Mouse (Mus musculus): ENCODE results near the gene Pex11b. TPM values are rescaled to one million over a fixed set of nuclear protein-coding genes. Genes with fewer than 3 reads are reported as not detected.
"Not testable (repeated sequence)": the region's sequence is repeated elsewhere in the genome, so short reads cannot be mapped to it uniquely, and the experiment has no call there.

Pex11b gene
- polyA plus RNA-seq, 1 experiment from 2014 or later: 40.8 TPM

- no peak overlapping the region for H3K9ac ChIP-seq
- no peaks in the 10 kb centered on the region for H3K27me3 ChIP-seq
- no peak for ATAC-seq (ENCODE audit: low FRiP score)
- H3K4me1 ChIP-seq: peaks cover 32% of the 10 kb centered on the region
- no peak overlapping the region for H3K4me3 ChIP-seq
- H3K9me3 ChIP-seq (replicated peaks): no peaks in the 10 kb centered on the region
- peaks cover 27% of the 10 kb centered on the region; the same call in 1 of the 2 replicates for H3K36me3 ChIP-seq
- H3K4me2 ChIP-seq (replicated peaks): no peak overlapping the region
- no peak overlapping the region for H3K27ac ChIP-seq
Measured at GRCm38 (mm10) chr3:96632058-96632457, 3.1 kb upstream of the Pex11b start.

GRCm38 (mm10) chr3:96634015-96634414, 1.2 kb upstream of the Pex11b start:
- Histone ChIP-seq H3K36me3 (peaks cover 40% of the 10 kb centered on the region), H3K4me2 (replicated peaks) (no peak overlapping the region), H3K9ac (no peak overlapping the region), H3K9me3 (replicated peaks) (no peaks in the 10 kb centered on the region), H3K27ac (no peak overlapping the region), H3K4me1 (peaks cover 30% of the 10 kb centered on the region), H3K27me3 (no peaks in the 10 kb centered on the region), H3K4me3 (no peak overlapping the region)
- ATAC-seq (ENCODE audit: low FRiP score): no peak
- WGBS: 62% methylated on average over 1 of the region's 1 CpGs

- Histone ChIP-seq H3K4me3 (peak overlapping the region; percentile 94), H3K4me1 (peaks cover 21% of the 10 kb centered on the region), H3K9me3 (replicated peaks) (no peaks in the 10 kb centered on the region), H3K27ac (peak overlapping the region; percentile 81), H3K27me3 (no peaks in the 10 kb centered on the region), H3K36me3 (peaks cover 52% of the 10 kb centered on the region), H3K4me2 (replicated peaks) (peak overlapping the region; percentile 87), H3K9ac (peak overlapping the region; percentile 95)
- WGBS: 9% methylated on average over 15 of the region's 15 CpGs
- no peak; the same call in 1 of the 2 replicates for ATAC-seq (ENCODE audit: low FRiP score)
Measured at GRCm38 (mm10) chr3:96635906-96636305, 730 bp downstream of the Pex11b start.

GRCm38 (mm10) chr3:96636448-96636847, 1.3 kb downstream of the Pex11b start:
- H3K9me3 ChIP-seq (replicated peaks): no peaks in the 10 kb centered on the region
- ATAC-seq (ENCODE audit: low FRiP score): no peak
- peak overlapping the region; percentile 94 for H3K4me3 ChIP-seq
- no peak overlapping the region for H3K27ac ChIP-seq
- WGBS: 69% methylated on average over 11 of the region's 11 CpGs
- H3K36me3 ChIP-seq: peaks cover 47% of the 10 kb centered on the region
- H3K4me1 ChIP-seq: peaks cover 17% of the 10 kb centered on the region
- peak overlapping the region; percentile 87 for H3K4me2 ChIP-seq (replicated peaks)
- H3K27me3 ChIP-seq: no peaks in the 10 kb centered on the region
- H3K9ac ChIP-seq: peak overlapping the region; percentile 95

- Histone ChIP-seq H3K4me2 (replicated peaks) (no peak overlapping the region), H3K4me1 (peaks cover 17% of the 10 kb centered on the region), H3K27ac (no peak overlapping the region), H3K4me3 (no peak overlapping the region), H3K36me3 (peaks cover 43% of the 10 kb centered on the region), H3K27me3 (no peaks in the 10 kb centered on the region), H3K9me3 (replicated peaks) (no peaks in the 10 kb centered on the region), H3K9ac (no peak overlapping the region)
- WGBS: 77% methylated on average over 1 of the region's 1 CpGs
- ATAC-seq (ENCODE audit: low FRiP score): no peak
Measured at GRCm38 (mm10) chr3:96639219-96639618, 4.0 kb downstream of the Pex11b start.

- no peak within 1 kb of the TSS for H3K27ac ChIP-seq
- ATAC-seq (ENCODE audit: low FRiP score): no peak
- no peaks in the 10 kb centered on the region for H3K27me3 ChIP-seq
- H3K4me2 ChIP-seq (replicated peaks): no peak within 1 kb of the TSS
- no peaks in the 10 kb centered on the region for H3K4me1 ChIP-seq
- H3K36me3 ChIP-seq: peaks cover 26% of the 10 kb centered on the region
- no peak within 1 kb of the TSS for H3K4me3 ChIP-seq
- no peak within 1 kb of the TSS for H3K9ac ChIP-seq
- 67% methylated on average over 7 of the region's 7 CpGs for WGBS
- H3K9me3 ChIP-seq (replicated peaks): no peaks in the 10 kb centered on the region
Measured at GRCm38 (mm10) chr3:96645018-96645649, 10.0 kb downstream of the Pex11b start, which contains the start of gene Itga10. TSS of gene Itga10 (plus strand) at chr3:96645584.

GRCm38 (mm10) chr3:96647365-96647764, 12.2 kb downstream of the Pex11b start:
- H3K4me3 ChIP-seq: no peak overlapping the region
- H3K4me2 ChIP-seq (replicated peaks): no peak overlapping the region
- no peaks in the 10 kb centered on the region for H3K9me3 ChIP-seq (replicated peaks)
- H3K27me3 ChIP-seq: no peaks in the 10 kb centered on the region
- 71% methylated on average over 3 of the region's 3 CpGs for whole genome bisulfite sequencing
- no peak overlapping the region for H3K27ac ChIP-seq
- H3K4me1 ChIP-seq: no peaks in the 10 kb centered on the region
- peaks cover 16% of the 10 kb centered on the region for H3K36me3 ChIP-seq
- ATAC-seq (ENCODE audit: low FRiP score): no peak
- H3K9ac ChIP-seq: no peak overlapping the region

GRCm38 (mm10) chr3:96660901-96661300, 25.7 kb downstream of the Pex11b start:
- Histone ChIP-seq H3K4me2 (replicated peaks) (no peak overlapping the region), H3K36me3 (0 out of 2 replicates have a peak, but pooled peaks cover 3% of the 10 kb centered on the region), H3K27ac (no peak overlapping the region), H3K9me3 (replicated peaks) (no peaks in the 10 kb centered on the region), H3K9ac (no peak overlapping the region), H3K27me3 (no peaks in the 10 kb centered on the region), H3K4me1 (peaks cover 13% of the 10 kb centered on the region), H3K4me3 (no peak overlapping the region)
- WGBS: 99% methylated on average over 2 of the region's 2 CpGs
- ATAC-seq (ENCODE audit: low FRiP score): no peak

GRCm38 (mm10) chr3:96662731-96663316, 27.6 kb downstream of the Pex11b start:
- no peak for ATAC-seq (ENCODE audit: low FRiP score)
- H3K9ac ChIP-seq: peak overlapping the region; percentile 42; the same call in 1 of the 2 replicates
- peaks cover 13% of the 10 kb centered on the region for H3K4me1 ChIP-seq
- 50% methylated on average over 8 of the region's 8 CpGs for WGBS
- H3K4me2 ChIP-seq (replicated peaks): peak overlapping the region; percentile 51
- H3K9me3 ChIP-seq (replicated peaks): no peaks in the 10 kb centered on the region
- H3K36me3 ChIP-seq: 0 out of 2 replicates have a peak, but pooled peaks cover 3% of the 10 kb centered on the region
- H3K4me3 ChIP-seq: peak overlapping the region; percentile 19
- H3K27me3 ChIP-seq: no peaks in the 10 kb centered on the region
- peak overlapping the region; percentile 66 for H3K27ac ChIP-seq

- Histone ChIP-seq H3K4me1 (peaks cover 13% of the 10 kb centered on the region), H3K4me3 (peak overlapping the region; percentile 19), H3K9ac (peak overlapping the region; percentile 42; the same call in 1 of the 2 replicates), H3K9me3 (replicated peaks) (no peaks in the 10 kb centered on the region), H3K4me2 (replicated peaks) (peak overlapping the region; percentile 51), H3K27ac (no peak overlapping the region; the same call in 1 of the 2 replicates), H3K36me3 (0 out of 2 replicates have a peak, but pooled peaks cover 2% of the 10 kb centered on the region), H3K27me3 (no peaks in the 10 kb centered on the region)
- WGBS: 6% methylated on average over 16 of the region's 18 CpGs
- peak; percentile 75 for ATAC-seq (ENCODE audit: low FRiP score)
Measured at GRCm38 (mm10) chr3:96663432-96664239, 28.5 kb downstream of the Pex11b start.

- H3K4me2 ChIP-seq (replicated peaks); H3K4me3 ChIP-seq; H3K27ac ChIP-seq; H3K36me3 ChIP-seq; H3K9ac ChIP-seq; H3K9me3 ChIP-seq (replicated peaks); H3K27me3 ChIP-seq; ATAC-seq (ENCODE audit: low FRiP score): not testable (repeated sequence)
- H3K4me1 ChIP-seq: peaks cover 20% of the 10 kb centered on the region
- WGBS: 87% methylated on average over 7 of the region's 7 CpGs
Measured at GRCm38 (mm10) chr3:96665732-96666363, 30.7 kb downstream of the Pex11b start.

GRCm38 (mm10) chr3:96666916-96667315, 31.7 kb downstream of the Pex11b start:
- no peak overlapping the region for H3K27ac ChIP-seq
- H3K4me2 ChIP-seq (replicated peaks): no peak overlapping the region
- H3K27me3 ChIP-seq: peaks cover 9% of the 10 kb centered on the region
- H3K4me3 ChIP-seq: no peak overlapping the region
- no peaks in the 10 kb centered on the region for H3K9me3 ChIP-seq (replicated peaks)
- no peak for ATAC-seq (ENCODE audit: low FRiP score)
- H3K9ac ChIP-seq: no peak overlapping the region
- H3K36me3 ChIP-seq: no peaks in the 10 kb centered on the region
- peaks cover 20% of the 10 kb centered on the region for H3K4me1 ChIP-seq
- WGBS: 91% methylated on average over 5 of the region's 5 CpGs
